Mouse (Mus musculus) cerebellum, adult 8-10 months (tissue): ENCODE measurements around the gene E2f4.
"Not testable (repeated sequence)": the region's sequence is repeated elsewhere in the genome, so short reads cannot be mapped to it uniquely, and the experiment has no call there.

Source experiments
- DNase-seq: peaks from one replicate; pipeline ENCODE4 v3.0.0; 2022

The E2f4 gene

GRCm38 (mm10) chr8:105269461-105269947, 28.0 kb upstream of the E2f4 start, which contains the start of gene Hsf4:
Gene Hsf4, plus strand, starts transcription at chr8:105269801.
- DNase-seq, result peak; percentile 65

- no peak for DNase-seq
These were observed 27.2 kb upstream of the E2f4 start for GRCm38 (mm10) chr8:105270101-105270915.

- peak; percentile 20 for DNase-seq
These were observed 26.6 kb upstream of the E2f4 start for GRCm38 (mm10) chr8:105270916-105271186.

- DNase-seq, result no peak
These were observed 22.1 kb upstream of the E2f4 start for GRCm38 (mm10) chr8:105275387-105275786.

- no peak for DNase-seq
These were observed 21.6 kb upstream of the E2f4 start, which contains the start of gene Nol3 for GRCm38 (mm10) chr8:105275840-105276239. Gene Nol3, plus strand, starts transcription at chr8:105276140.

- no peak for DNase-seq
These were observed 21.0 kb upstream of the E2f4 start for GRCm38 (mm10) chr8:105276292-105277120.

- DNase-seq, result peak; percentile 92
These were observed 18.5 kb upstream of the E2f4 start for GRCm38 (mm10) chr8:105278911-105279334.

GRCm38 (mm10) chr8:105280567-105280966, 16.9 kb upstream of the E2f4 start:
- DNase-seq, result no peak

- DNase-seq, result no peak
These were observed 15.6 kb upstream of the E2f4 start for GRCm38 (mm10) chr8:105281821-105282220.

- no peak for DNase-seq
These were observed 15.2 kb upstream of the E2f4 start for GRCm38 (mm10) chr8:105282239-105282638.

GRCm38 (mm10) chr8:105283074-105283473, 14.4 kb upstream of the E2f4 start:
- DNase-seq, result peak; percentile 50

- DNase-seq, result no peak
These were observed 11.9 kb upstream of the E2f4 start for GRCm38 (mm10) chr8:105285514-105285913.

- no peak for DNase-seq
These were observed 10.6 kb upstream of the E2f4 start for GRCm38 (mm10) chr8:105286907-105287306.

- no peak for DNase-seq
These were observed 9.2 kb upstream of the E2f4 start for GRCm38 (mm10) chr8:105288231-105288630.

- peak; percentile 98 for DNase-seq
These were observed 8.3 kb upstream of the E2f4 start for GRCm38 (mm10) chr8:105288958-105289732.

- DNase-seq, result peak; percentile 75
These were observed 7.5 kb upstream of the E2f4 start, which contains the start of gene 4931428F04Rik for GRCm38 (mm10) chr8:105289805-105290460. Gene 4931428F04Rik, minus strand, starts transcription at chr8:105289864.

GRCm38 (mm10) chr8:105290554-105291314, 6.7 kb upstream of the E2f4 start:
- DNase-seq, result peak; percentile 90

GRCm38 (mm10) chr8:105291364-105291763, 6.1 kb upstream of the E2f4 start:
- DNase-seq, result not testable (repeated sequence)

- not testable (repeated sequence) for DNase-seq
These were observed 5.7 kb upstream of the E2f4 start for GRCm38 (mm10) chr8:105291802-105292201.

- no peak for DNase-seq
These were observed 5.0 kb upstream of the E2f4 start for GRCm38 (mm10) chr8:105292471-105292870.

GRCm38 (mm10) chr8:105293405-105293804, 4.1 kb upstream of the E2f4 start:
- peak; percentile 79 for DNase-seq
